Mouse (Mus musculus): ENCODE data around the gene Pidd1.
"Not testable (repeated sequence)": the region's sequence is repeated elsewhere in the genome, so short reads cannot be mapped to it uniquely, and the experiment has no call there.

Gene Pidd1

GRCm38 (mm10) chr7:141413331-141413730, 30.5 kb downstream of the Pidd1 start:
- DNase-seq: no peak

GRCm38 (mm10) chr7:141411667-141412066, 32.2 kb downstream of the Pidd1 start:
- DNase-seq: no peak

GRCm38 (mm10) chr7:141410631-141411030, 33.2 kb downstream of the Pidd1 start:
- no peak for DNase-seq

GRCm38 (mm10) chr7:141408833-141409232, 35.0 kb downstream of the Pidd1 start:
- peak; percentile 93 for DNase-seq

- not testable (repeated sequence) for DNase-seq
Measured at GRCm38 (mm10) chr7:141407670-141408069, 36.2 kb downstream of the Pidd1 start.

GRCm38 (mm10) chr7:141405466-141405865, 38.4 kb downstream of the Pidd1 start:
- no peak for DNase-seq

GRCm38 (mm10) chr7:141403305-141403704, 40.5 kb downstream of the Pidd1 start:
- DNase-seq: peak; percentile 72

GRCm38 (mm10) chr7:141395348-141395747, 48.5 kb downstream of the Pidd1 start:
- no peak for DNase-seq

- peak; percentile 82 for DNase-seq
Measured at GRCm38 (mm10) chr7:141394771-141395170, 49.1 kb downstream of the Pidd1 start.

GRCm38 (mm10) chr7:141394158-141394557, 49.7 kb downstream of the Pidd1 start:
- DNase-seq: no peak

GRCm38 (mm10) chr7:141392552-141393222, 51.1 kb downstream of the Pidd1 start:
- DNase-seq: no peak

GRCm38 (mm10) chr7:141391625-141392551, 51.9 kb downstream of the Pidd1 start, which contains the start of gene Taldo1:
Taldo1 (plus strand) TSS chr7:141392199.
- DNase-seq: peak; percentile 98

GRCm38 (mm10) chr7:141390326-141391259, 53.2 kb downstream of the Pidd1 start:
- no peak for DNase-seq

- no peak for DNase-seq
Measured at GRCm38 (mm10) chr7:141388487-141389109, 55.2 kb downstream of the Pidd1 start.

All from kidney, postnatal 10 days (tissue).